ENCODE assay signal across 19 mouse cellular contexts in genomic region chr11:118558193-118558592, GRCm38 (mm10).
DNase-seq lines count a peak whose midpoint lies in the region; ATAC-seq and TF ChIP-seq lines count a peak whose summit lies in the region.
"Had no signal": no experiment of that assay in that cellular context is flagged by ENCODE, and none has a peak within 500 bp of the region (broad histone marks: within the 10 kb centered on the region; RNA-seq: fewer than 3 reads in every experiment).

No protein-coding gene starts in this region.

- peak; percentile 6; the same call in 1 of the 2 replicates for TF ChIP-seq CTCF in midbrain, postnatal 0 days (IDR thresholded peaks at IDR 0.05)

- peaks cover 4% of the 10 kb centered on the region; the same call in 1 of the 2 replicates for H3K4me1 ChIP-seq in midbrain, postnatal 0 days (ENCODE audit: insufficient read depth, low read length)
- peaks cover 14% of the 10 kb centered on the region for H3K4me1 ChIP-seq in midbrain, embryonic 16.5 days (ENCODE audit: control insufficient read depth, insufficient read depth, low read length)
- H3K4me1 ChIP-seq: embryonic facial prominence, embryonic 12.5 days; heart, embryonic 12.5 days had no signal

- H3K4me2 ChIP-seq in midbrain, postnatal 0 days (ENCODE audit: low read depth, low read length, poor library complexity, severe bottlenecking): no peak overlapping the region
- no peak overlapping the region for H3K4me2 ChIP-seq in midbrain, embryonic 16.5 days (ENCODE audit: low read length)
- H3K4me2 ChIP-seq: embryonic facial prominence, embryonic 12.5 days; forebrain, embryonic 15.5 days; heart, embryonic 12.5 days; hindbrain, embryonic 15.5 days had no signal

- no peaks in the 10 kb centered on the region for H3K27me3 ChIP-seq in midbrain, postnatal 0 days (ENCODE audit: insufficient read depth, low read length)
- no peaks in the 10 kb centered on the region; the same call in 1 of the 2 replicates for H3K27me3 ChIP-seq in midbrain, embryonic 16.5 days (ENCODE audit: control insufficient read depth, insufficient read depth, low read depth, low read length)
- H3K27me3 ChIP-seq: forebrain, embryonic 15.5 days; hindbrain, embryonic 15.5 days had no signal

- no peaks in the 10 kb centered on the region for H3K9me3 ChIP-seq in midbrain, postnatal 0 days (ENCODE audit: low read length)
- no peaks in the 10 kb centered on the region for H3K9me3 ChIP-seq in midbrain, embryonic 16.5 days (replicated peaks; ENCODE audit: control insufficient read depth, low read length, poor library complexity, severe bottlenecking)
- H3K9me3 ChIP-seq: embryonic facial prominence, embryonic 12.5 days; forebrain, embryonic 15.5 days; heart, embryonic 12.5 days; hindbrain, embryonic 15.5 days had no signal

- intact Hi-C loops in left cerebral cortex, postnatal 4 days (cut with DNase I): no loop called here

- H3K4me3 ChIP-seq in midbrain, postnatal 0 days (ENCODE audit: low read depth, low read length): no peak overlapping the region
- H3K4me3 ChIP-seq in midbrain, embryonic 16.5 days (ENCODE audit: low read depth, low read length): no peak overlapping the region
- H3K4me3 ChIP-seq: embryonic facial prominence, embryonic 12.5 days; forebrain, embryonic 15.5 days; heart, adult 2 months; heart, embryonic 12.5 days; hindbrain, embryonic 15.5 days had no signal

- ATAC-seq in midbrain, postnatal 0 days (ENCODE audit: low FRiP score): no peak
- ATAC-seq in midbrain, embryonic 16.5 days: no peak
- ATAC-seq: forebrain, embryonic 15.5 days had no signal

- H3K9ac ChIP-seq in midbrain, postnatal 0 days (replicated peaks; ENCODE audit: low read length, poor library complexity, severe bottlenecking): no peak overlapping the region
- no peak overlapping the region for H3K9ac ChIP-seq in midbrain, embryonic 16.5 days (ENCODE audit: low read depth, low read length)
- H3K9ac ChIP-seq: embryonic facial prominence, embryonic 12.5 days; forebrain, embryonic 15.5 days; heart, embryonic 12.5 days; hindbrain, embryonic 15.5 days had no signal

- no peaks in the 10 kb centered on the region for H3K36me3 ChIP-seq in midbrain, postnatal 0 days (ENCODE audit: insufficient read depth, low read length)
- H3K36me3 ChIP-seq in midbrain, embryonic 16.5 days (ENCODE audit: control insufficient read depth, insufficient read depth, low read length): no peaks in the 10 kb centered on the region
- H3K36me3 ChIP-seq: embryonic facial prominence, embryonic 12.5 days; forebrain, embryonic 15.5 days; G1E; heart, embryonic 12.5 days; hindbrain, embryonic 15.5 days had no signal

- peak; percentile 32 to 45 for DNase-seq in left cerebral cortex, adult 18-20 months (ENCODE audit: low spot score in 2 of 2)
- no peak for DNase-seq in left cerebral cortex, postnatal 4 days
- DNase-seq in midbrain, postnatal 0 days (ENCODE audit: low spot score): no peak
- DNase-seq in R1 (ENCODE audit: low read depth, low spot score): peak; percentile 54
- DNase-seq in telencephalon, adult 2 months (ENCODE audit: low read depth, low spot score): peak; percentile 57
- no peak for DNase-seq in thymus, postnatal 4 days
- DNase-seq: adrenal gland, adult 2 months; adrenal gland, postnatal 36 days; cerebellum, adult 11 months; cerebellum, adult 8-10 months; cerebellum, postnatal 14 days; gastrocnemius, postnatal 14 days; heart, adult 2 months had no signal

- 62% methylated on average over 8 of the region's 8 CpGs for WGBS in midbrain, postnatal 0 days
- 65% methylated on average over 8 of the region's 8 CpGs for WGBS in midbrain, embryonic 16.5 days

- H3K27ac ChIP-seq in midbrain, postnatal 0 days (ENCODE audit: low read depth, low read length): no peak overlapping the region
- H3K27ac ChIP-seq in midbrain, embryonic 16.5 days (ENCODE audit: low read length): no peak overlapping the region
- H3K27ac ChIP-seq: embryonic facial prominence, embryonic 12.5 days; forebrain, embryonic 15.5 days; heart, adult 2 months; hindbrain, embryonic 15.5 days had no signal

Comparison
In these comparisons a context has a peak if more than half of its experiments do, and no peak if none do; other contexts are left out.
1. DNase-seq: peak in left cerebral cortex, adult 18-20 months (2 of 2), R1 (single experiment) and telencephalon, adult 2 months (single experiment); none in left cerebral cortex, postnatal 4 days (single experiment), midbrain, postnatal 0 days (single experiment) and thymus, postnatal 4 days (single experiment).